Mouse (Mus musculus) heart, postnatal 14 days (tissue): ENCODE data around the gene Rapgef1. TPM values are rescaled to one million over a fixed set of nuclear protein-coding genes. Genes with fewer than 3 reads are reported as not detected.

ENCODE experiments used
- DNase-seq, 2 experiments: peaks; one replicate each; pipeline ENCODE4 v3.0.0; 2021 to 2022
- intact Hi-C: fragments of 180-260 bp; cut with DNase I; formaldehyde crosslinking; loops from one replicate; pipeline ENCODE4 v1.15.1; 2025
- long read RNA-seq, 2 experiments: library from polyadenylated mRNA; stranded (forward); transcript quantifications; one replicate each; pipeline ENCODE4 v2.0.0; 2021
- total RNA-seq, 2 experiments: library from RNA; stranded (reverse); gene quantifications; 2 replicates each; pipeline ENCODE4 v1.2.3; 2021

Gene Rapgef1
- 10 to 100 TPM; 89.6 to 91.6 TPM for total RNA-seq
- long read RNA-seq, experiment 1, full-length matches to known transcripts, result 5 of 57 reads
- long read RNA-seq, experiment 1, partial matches to known transcripts, result 15 of 57 reads
- long read RNA-seq, experiment 1, other reads (novel, unspliced or antisense), result 37 of 57 reads
- long read RNA-seq, experiment 2, full-length matches to known transcripts, result 1 of 35 reads
- long read RNA-seq, experiment 2, partial matches to known transcripts, result 11 of 35 reads
- long read RNA-seq, experiment 2, other reads (novel, unspliced or antisense), result 23 of 35 reads

DNA sequence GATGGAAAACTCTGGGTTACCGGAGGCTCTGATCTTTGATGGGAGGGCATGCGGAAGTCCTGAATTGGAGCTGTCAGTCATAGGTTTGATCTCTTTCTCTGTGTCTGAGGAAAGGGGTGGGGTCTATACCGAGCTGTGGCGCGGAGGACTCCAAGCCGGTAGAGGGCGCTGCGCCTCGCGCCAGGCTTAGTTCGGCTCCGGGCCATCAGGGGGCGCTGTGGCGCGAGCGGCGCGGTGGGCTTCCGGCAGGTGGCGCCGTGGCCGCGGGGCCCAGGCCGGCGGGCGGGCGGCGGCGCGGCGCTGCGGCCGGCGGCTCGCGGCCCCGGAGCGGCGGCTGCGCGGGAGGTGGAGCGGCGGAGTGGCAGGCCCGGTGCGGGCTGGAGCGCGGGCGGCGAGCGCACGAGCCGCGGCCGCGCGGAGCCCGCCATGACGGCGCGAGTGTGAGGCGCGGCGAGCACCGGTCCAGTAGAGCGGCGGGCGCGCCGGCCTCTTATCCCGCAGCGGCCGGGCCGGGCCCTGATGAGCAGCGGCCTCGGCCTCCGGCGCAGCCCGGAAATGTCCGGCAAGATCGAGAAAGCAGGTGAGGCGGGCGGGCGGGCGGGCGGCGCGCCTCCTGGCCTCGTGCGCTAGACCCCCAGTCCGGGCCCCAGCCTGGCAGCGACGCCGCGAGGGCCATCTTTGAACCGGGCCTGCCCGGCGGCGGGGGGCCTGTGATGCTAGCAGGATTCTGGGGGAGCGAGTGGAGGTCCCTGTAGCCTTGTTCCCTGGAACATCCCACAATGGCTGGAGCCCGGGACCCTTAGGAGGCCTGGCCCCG, at the start of gene Rapgef1:
Rapgef1 (plus strand) TSS at position 237 of the 817 bp plus-strand sequence.
- DNase-seq, result peak; percentile 95 to 97
- intact Hi-C loops, result loop anchor here (1.0 to 5.0 kb wide), 5 partner anchors 25 to 113 kb away; no protein-coding TSS in a partner anchor

DNA sequence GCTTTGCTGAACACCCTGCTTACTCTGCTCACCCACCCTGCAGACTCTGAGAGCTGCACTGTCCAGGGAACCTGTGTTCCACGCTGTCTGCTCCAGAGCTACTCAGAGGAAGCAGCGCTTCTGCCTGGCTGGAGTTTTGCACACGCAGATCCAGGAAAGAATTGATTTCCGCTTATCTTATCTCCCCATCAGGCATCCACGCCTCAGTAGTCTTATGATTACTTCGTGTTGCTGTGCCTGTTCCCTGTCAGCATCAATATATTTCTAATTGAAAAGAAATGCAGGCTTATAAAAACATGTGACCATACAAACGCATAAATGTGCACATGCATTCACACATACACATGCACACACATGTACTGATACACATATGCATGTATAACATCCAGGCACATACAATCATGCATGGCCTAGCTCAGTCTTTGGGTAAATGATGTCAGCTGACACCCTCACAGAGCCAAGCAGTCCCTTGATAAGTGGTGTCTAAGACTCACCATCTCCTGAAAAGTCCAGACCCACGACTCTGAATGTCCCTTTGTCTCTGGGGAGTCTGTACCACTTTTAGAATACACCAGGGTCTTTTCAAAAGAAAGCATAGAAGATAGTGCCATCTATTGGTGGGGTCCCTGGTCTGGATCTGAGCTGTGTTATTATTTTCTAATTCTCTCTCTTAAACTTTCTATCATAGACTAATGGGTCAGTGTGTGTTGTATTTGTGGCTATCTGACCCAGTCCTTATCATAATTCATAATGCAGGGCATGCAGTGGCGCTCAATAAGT, 47.4 kb upstream of the Rapgef1 start:
- no peak for DNase-seq
- intact Hi-C loops, result no loop called here

DNA sequence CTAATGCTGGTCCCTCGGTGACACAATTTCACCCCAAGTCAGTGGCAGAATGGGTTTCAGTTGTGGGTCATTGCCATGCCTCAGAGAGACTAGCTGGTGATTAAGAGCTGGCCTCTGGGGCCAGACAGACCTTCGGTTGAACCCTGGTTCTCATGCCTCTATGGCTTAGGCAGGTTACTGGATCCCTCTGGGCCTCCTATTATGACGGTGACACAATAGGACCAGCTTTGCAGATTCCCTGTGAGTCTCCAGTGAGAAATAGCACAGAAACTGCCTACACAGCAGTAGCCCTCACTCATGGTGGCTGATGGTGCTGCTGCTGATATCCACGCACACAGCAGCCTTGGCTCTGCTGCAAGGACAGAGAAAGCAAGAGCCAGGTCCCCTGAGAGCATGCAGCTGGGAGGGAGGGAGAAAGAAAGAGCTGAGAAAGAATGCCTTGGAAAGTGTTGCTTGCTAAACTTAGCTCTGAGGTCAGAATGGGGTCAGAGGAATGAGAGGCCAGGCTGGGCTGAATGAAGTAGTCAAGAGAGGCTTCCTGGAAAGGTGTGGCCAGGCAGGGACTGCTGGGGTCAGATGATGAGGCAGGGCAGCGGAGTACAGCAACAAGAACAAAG, 46.6 kb upstream of the Rapgef1 start:
- DNase-seq, result no peak
- intact Hi-C loops, result no loop called here

DNA sequence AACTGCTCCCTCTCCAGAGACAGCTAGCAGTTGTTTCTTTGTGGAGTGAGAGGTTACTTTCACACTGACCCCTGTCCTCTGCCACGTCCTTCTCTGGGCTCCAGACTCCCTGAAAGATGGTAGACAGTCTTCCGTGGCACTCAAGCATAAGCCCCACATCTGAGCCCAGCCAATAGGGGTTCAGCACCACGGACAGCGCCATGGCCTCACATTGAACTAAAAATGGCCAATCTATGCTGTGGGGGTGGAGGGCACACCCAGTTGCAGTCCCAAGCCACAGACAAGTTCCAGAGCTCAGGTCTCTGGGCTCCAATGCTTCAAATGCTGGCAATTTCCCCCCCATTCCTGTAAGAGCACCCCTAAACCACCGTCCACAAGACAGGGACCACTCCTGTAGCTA, 45.9 kb upstream of the Rapgef1 start:
- intact Hi-C loops, result no loop called here
- peak; percentile 67 to 76 for DNase-seq

DNA sequence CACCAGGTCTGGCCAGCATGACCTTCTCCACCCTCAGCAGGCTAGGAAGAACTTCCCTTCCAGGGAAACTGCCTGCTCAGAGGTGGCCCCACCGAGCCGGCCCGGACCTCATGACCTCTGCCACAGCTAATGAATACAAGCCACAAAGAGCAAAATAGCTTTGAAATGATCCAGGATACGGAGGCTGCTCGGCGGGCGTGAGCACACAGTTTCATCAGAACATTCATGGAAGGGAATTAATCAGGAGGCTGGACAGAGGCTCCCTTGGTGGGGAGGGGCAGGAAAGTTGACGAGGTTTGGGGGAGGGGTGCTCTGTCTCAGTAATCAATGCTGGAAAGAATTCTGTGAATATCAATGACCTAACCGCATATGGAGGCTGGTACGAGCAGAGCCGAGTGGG, 45.3 kb upstream of the Rapgef1 start:
- no peak for DNase-seq
- intact Hi-C loops, result no loop called here

DNA sequence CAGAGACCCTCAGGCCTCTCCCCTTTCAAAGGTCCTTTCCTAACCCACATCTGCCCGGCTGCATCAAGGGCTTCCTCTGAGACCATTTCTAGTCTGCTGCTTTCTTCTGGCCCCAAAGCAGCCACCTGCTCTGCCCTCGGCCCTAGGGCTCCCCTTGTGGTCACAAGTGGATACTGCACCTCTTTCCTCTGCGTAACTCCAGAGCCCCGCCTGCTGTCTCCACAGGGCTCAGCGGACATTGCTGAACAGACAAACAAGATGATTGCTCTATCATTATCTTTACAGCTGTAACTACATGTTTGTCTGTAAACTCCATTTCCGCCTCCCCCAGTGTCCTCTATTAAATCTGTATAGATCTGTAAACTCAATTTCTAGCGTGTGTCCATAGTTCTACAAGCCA, 37.1 kb upstream of the Rapgef1 start:
- intact Hi-C loops, result no loop called here
- peak; percentile 78 to 89 for DNase-seq

DNA sequence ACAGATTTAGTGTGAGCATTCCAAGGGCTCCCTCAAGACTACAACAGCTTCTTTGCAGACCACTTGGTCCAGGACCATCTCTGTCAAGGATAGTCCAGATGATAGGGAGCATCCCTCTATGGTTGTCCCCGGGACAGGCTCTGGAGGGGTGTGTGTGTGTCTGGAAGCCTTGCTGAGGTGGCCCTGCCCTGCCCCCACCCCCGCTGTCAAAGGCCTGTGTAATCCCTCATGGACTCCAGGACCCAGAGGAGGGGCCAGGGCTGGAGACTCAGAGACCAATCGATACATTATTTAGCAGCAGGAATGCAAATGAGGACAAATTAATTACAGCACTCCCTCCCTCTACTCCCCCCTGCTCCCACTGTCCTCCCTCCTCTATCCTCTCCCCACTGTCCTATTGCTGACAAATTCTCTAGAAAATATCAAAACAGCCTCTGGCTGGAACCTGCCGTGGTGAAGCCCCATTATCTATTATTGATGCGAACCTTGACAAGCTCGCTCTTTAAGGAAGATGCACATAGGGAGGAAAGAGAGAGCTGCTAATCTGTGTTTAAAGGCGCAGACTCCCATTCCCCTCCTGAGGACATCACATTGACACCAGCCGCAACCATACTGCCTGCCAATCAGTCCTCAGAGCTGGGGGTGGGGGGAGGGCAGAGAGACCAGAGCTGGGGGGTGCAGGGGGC, 33.4 kb upstream of the Rapgef1 start:
- intact Hi-C loops, result no loop called here
- DNase-seq, result no peak

DNA sequence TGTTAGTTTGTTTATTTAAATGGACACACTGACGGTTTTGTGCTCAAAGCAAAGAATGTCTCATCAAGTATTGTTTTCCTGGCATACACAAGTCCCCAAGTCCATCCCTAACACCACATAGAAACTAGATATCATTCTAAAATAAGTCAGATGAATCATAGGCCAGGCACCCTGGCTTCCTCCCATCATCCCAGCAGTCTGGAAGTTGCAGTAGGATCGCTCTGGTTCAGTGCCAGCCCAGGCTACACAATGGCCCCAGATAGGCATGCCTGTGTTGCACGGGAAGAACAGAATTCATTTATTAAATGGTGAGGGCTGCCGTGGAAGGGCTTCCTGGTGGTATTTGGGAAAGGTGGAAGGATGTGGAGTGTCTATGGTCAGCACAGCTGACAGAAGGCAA, 31.5 kb upstream of the Rapgef1 start:
- DNase-seq, result peak; percentile 27 to 37
- intact Hi-C loops, result no loop called here

DNA sequence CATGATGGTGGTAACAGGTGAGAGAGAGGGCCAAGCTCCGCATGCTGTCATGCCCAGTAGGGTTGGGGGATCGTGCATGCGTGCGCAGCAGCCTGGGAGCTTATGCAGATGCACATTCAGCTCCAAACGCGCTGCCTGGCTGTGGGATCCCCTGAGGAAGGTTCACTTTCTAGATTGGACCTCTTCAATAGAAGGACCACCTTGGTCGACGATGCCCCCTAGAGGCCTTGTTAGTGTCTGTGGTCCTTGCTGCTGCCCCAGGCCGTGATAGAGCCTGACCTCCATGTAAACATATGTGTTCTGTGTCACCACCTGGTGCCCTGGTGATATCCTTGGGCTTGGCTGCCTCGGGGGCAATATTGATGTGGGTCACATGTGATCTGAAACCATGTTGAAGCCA, 30.3 kb upstream of the Rapgef1 start:
- intact Hi-C loops, result no loop called here
- DNase-seq, result no peak

DNA sequence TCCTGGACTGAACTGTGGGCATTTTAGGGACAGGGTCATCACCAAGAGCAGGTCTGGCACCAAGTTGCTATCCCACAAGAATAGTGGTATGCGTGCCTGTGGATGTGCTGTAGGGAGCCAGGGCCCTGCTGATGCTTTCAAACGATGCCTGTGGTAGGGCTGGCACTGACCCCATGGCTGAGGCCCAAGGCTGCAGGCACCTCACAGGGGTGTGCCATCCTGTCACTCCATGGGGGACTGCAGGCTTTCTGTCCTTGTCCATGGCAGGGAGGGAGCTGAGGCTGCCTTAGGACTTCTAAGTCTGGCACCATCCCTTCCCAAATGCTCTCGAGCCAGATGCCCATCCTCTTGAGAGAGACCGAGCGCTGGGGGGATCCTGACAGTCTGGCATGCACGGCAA, 27.9 kb upstream of the Rapgef1 start:
- DNase-seq, result no peak
- intact Hi-C loops, result no loop called here

DNA sequence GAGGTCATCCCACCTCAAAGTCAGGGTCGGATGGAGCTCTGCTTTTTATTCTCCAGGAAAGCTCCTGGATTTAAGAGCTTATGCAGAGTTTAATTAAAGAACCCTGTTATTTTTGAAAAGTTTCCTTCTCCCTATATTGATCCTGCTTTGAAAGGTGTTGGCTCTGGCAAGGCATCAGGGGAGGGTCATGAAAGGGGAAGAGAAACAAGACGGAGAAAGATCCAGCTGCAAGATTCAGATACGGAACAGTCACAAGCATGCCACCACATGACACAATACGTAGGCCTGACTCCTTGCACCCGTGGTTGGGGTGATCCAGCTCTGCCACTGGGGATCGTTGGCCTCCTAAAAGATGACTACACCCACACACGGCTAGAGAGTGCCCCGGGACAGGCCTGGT, 27.0 kb upstream of the Rapgef1 start:
- intact Hi-C loops, result no loop called here
- no peak for DNase-seq

DNA sequence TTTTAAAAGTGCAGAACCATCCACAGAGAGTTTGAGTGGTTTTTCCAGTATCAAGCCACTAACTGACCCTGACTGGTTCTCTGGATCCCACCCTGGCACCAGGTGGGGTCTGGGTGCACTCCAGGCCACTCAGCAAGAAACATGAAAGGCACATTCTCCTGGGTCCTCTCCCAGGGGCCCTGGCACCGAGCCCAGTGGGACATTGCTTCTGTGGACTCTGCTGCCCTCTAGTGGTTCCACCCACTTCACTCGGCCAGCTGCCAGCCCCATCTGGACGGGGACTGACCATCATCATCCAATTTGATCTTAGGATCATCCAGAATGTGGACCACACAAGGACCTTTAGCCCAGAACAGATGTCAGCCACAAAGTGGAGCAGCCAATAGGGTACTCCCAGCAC, 15.6 kb upstream of the Rapgef1 start:
- peak; percentile 83 to 92 for DNase-seq
- intact Hi-C loops, result loop anchor here (1.0 to 2.0 kb wide), 2 partner anchors 387 to 404 kb away; no protein-coding TSS in a partner anchor

DNA sequence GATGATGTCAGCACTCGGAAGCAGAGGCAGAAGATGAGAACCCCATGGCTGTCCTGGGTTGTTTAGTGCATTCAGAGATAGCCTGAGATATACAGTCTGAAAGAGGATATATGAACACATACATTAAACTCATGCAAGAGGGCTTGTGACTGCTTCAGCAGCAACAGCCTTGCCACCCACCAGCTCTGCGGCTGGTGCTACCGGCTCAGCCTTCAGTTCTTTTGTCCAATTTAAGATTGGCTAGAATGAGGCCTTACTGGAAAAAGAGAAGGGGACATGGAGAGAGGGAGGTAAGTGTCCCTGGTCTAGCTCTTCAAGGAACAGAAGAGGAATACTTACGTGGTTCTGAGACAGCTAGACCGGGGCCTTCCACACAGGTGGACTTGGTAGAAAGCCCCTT, 13.9 kb upstream of the Rapgef1 start:
- intact Hi-C loops, result loop anchor here (2.0 kb wide), 1 partner anchor 389 kb away; no protein-coding TSS in a partner anchor
- DNase-seq, result no peak

DNA sequence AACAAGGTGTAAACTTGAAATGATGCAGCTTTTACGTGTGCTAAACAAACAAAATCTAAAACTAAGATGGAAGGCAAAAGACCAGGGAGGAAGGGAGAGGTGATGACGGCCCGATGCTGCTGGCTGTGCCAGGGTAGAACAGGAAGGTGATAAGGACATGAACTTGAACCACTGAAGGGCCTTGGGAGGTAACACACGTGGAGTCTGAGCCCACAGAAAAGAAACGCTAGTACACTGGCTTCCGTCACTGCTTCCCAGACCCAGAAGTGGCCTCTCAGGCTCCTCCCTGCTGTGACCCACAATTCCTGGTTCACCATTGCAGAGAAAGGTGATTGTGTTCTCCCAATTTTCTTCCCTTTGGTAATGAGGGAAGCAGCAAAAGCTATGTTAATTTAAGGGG, 13.1 kb upstream of the Rapgef1 start:
- DNase-seq, result no peak
- intact Hi-C loops, result no loop called here

DNA sequence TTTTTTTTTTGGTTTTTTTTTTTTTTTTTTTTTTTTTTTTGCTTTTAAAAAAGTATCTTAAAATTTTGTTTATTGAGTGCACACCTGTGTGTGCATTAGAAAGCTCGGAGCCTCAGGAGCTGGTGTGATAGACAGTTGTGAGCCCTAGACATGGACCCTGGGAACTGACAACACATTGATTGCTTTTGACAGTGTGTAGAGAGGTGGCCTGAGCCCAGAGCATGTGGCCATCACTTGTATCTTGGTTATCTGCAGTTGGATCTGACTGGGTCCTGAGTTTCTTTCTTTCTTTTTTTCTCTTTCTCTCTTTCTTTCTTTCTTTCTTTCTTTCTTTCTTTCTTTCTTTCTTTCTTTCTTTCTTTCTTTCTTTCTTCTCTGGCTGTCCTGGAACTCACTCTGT, 2.2 kb upstream of the Rapgef1 start:
- no peak for DNase-seq
- intact Hi-C loops, result loop anchor here (5.0 kb wide), 2 partner anchors 70 to 115 kb away; no protein-coding TSS in a partner anchor

DNA sequence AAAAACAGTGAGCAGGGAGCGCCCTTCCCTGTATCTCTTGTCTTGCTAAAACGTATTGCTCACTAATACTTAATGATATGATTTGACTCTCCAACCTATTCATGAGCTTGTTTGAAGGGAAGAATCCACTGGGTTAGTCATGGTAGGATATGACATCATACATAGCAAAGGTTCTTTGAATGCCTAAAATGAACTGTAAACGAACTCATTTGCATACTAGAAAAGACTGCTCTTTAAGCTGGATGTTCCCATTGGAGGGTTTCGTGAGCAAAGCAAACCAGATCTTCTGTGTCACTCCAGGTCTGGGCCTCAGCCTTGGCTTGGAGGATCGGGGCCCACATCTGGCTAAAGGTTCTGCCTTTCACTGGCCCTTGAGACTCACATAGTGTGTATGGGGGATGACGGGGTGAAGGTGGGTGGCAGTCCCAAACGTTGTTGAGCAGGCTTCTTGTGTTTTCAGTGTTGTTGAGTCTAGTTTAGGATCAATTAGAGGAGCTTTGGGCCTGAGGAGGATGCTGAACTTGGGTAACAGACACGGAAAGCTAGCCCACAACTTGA, 515 bp upstream of the Rapgef1 start:
- intact Hi-C loops, result loop anchor here (1.0 to 5.0 kb wide), 4 partner anchors 31 to 113 kb away; no protein-coding TSS in a partner anchor
- no peak for DNase-seq

DNA sequence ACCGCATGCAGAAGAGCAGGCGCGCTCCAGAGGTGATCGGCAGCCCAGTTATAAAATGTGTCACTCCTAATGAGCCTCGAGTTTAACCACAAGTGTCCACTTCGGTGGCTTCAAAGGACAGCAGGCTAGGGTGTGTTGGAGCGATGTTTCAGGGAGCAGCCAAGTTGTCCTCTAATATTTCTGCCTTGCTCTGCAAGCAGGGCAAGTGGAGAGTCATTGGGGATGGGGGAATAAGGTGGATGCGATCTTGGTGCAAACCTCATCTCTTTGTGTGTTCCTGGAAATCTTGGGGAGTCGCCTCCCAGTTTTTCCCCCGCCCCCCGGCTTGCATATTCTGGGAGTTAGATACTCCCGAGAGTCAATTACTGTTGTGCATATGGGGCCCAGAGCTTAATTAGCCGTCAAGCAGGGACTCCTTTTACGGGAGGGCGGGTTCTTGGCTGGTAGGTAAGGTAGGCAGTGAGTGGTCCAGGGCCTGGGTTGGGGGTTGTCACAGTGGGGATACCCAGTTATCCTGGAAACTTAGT, 844 bp downstream of the Rapgef1 start:
- DNase-seq, result no peak
- intact Hi-C loops, result loop anchor here (2.0 kb wide), 1 partner anchor 24 kb away; no protein-coding TSS in a partner anchor

DNA sequence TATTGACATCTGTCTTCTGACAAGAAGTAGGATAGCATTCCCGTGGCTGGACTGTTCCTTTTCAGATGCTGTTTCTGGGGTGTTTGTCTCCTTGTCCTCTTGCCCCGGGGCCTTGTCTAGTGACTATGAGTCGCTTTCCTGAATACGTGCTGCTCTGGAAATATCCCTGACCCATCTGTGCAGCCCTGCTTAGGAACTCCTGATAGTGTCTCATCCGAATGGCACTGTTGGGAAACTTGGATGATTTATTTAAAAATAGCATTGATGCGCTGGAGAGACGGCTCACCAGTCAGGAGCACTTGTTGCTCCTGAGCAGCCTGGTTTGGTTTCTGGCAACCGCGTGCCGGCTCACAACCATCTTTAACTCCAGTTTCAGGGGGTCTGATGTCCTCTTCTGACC, 1.6 kb downstream of the Rapgef1 start:
- DNase-seq, result no peak
- intact Hi-C loops, result loop anchor here (2.0 kb wide), 1 partner anchor 24 kb away; no protein-coding TSS in a partner anchor

DNA sequence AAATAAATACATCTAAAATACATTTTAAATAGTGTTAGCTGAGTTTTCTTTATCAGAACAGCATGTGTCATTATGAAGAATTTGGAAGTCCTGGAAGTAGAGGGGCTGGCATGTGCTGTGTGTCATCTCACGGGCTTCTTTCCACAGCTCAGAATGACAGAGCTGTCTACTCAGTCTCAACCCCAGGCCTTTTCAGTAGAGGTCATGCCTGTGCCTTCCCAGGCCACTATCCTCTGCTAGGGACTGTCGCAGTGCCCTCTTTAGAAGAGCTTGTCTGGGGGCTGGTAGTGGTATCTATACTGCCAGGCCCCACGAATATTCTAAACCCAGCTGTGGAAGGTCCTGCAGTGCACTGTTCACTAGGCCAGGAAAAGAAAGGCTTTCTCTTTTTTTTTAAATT, 2.1 kb downstream of the Rapgef1 start:
- intact Hi-C loops, result loop anchor here (2.0 kb wide), 1 partner anchor 23 kb away; no protein-coding TSS in a partner anchor
- no peak for DNase-seq
